Mouse (Mus musculus): ENCODE measurements around the gene Atoh7. TPM values are rescaled to one million over a fixed set of nuclear protein-coding genes. Genes with fewer than 3 reads are reported as not detected.
A peak's percentile ranks its signal among the peaks of the same experiment; 100 is the strongest.
"Not testable (repeated sequence)": the region's sequence is repeated elsewhere in the genome, so short reads cannot be mapped to it uniquely, and the experiment has no call there.

Atoh7 gene
- not detected for total RNA-seq (2021)
- long read RNA-seq, experiment 1, result 0 reads
- long read RNA-seq, experiment 2, result 0 reads

DNA sequence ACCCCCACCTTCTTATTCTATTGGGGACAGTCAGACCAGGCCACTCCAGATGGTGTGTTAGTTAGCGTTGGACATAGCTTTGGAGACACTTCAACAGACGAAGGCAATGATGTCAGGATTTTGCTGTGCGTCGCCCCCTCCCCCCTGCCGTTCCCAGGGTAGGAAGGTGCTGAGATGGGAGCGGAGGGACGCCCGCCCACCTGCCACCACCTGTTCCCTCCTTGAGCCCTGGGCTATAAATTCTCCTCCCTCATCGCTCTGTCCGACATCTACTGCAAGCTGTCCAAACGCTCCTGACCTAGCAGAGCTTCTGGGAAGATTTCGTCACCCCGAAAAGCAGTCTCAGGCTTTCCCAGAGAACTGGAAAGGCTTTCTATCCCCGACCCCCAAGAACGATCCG is at the start of gene Atoh7:
Gene Atoh7 (plus strand): TSS at position 131 of the 400 bp plus-strand sequence.
- no peak for DNase-seq (ENCODE audit: low spot score in 2 of 2)

DNA sequence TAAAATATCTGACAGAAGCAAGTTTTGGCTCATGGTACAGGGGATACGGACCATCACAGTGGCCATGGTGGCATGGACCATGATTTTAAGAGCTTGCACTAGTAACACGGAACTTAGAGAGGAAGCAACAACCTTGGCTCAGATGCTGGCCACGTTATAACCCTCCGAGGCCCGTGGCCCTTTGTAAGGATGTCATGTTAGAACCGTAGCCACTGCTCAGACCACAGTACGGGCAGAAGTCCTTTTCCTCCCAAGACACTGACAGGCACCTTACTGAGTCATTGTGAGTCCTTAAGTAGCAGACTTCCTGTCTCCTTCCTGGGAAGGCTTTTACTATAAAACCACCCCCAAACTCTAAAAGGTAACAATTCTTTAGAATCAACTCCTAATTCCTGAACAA is 48.2 kb upstream of the Atoh7 start:
- DNase-seq (ENCODE audit: low spot score in 2 of 2), result no peak

DNA sequence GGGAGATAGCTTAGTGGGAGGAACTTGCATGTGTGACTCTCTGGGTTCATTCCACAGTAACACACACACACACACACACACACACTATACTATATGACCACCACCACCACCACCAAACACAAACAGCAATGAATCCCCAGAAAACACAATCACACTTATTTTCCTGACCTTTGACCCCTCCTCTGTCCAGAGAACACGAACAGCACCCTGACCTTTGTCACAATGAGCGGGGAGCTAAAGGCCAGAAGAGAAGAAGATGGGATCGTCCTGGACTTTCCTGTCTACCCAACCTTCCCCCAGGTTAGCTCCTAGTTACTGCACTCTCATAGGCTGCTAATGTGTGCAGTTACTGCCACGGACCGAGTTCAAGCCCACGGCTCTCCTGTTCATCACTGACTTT is 47.4 kb upstream of the Atoh7 start:
- no peak for DNase-seq (ENCODE audit: low spot score in 2 of 2)

DNA sequence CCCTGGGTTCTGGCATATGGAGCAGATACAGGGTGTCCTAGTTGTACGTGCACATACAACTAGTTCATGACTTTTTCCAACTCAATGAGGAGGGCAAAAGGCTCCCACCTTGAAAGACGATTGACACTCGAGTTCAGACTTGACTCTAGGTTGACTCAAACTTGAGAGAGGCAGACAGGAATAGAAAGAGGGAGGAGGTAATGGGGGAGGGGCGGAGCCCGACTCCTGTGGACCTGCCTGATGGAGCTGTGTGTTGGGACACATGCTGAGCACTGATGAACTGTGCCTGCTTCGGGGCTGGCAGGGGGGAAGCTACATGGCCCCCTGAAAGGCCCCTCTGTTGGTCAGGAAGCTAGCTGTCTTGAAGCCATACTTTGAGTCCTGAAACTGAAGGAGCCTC is 46.4 kb upstream of the Atoh7 start:
- no peak for DNase-seq (ENCODE audit: low spot score in 2 of 2)

DNA sequence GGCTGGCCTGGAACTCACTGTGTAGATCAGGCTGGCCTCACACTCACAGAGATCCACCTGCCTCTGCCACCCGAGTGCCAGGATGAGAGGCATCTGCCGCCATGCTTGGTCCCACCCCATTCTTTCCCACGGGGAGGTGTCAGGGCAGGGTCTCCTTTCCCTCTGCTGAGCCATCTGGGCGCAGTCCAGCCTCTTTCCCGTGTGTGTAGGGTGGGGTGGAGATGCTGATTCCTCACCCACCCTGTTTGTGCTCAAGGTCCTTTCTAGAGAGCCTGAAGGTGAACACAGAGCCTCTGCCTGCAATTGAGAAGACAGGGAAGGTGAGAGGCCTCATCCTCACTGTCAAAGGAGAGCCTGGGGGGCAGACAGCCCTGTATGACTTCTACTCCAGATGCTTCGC is 45.4 kb upstream of the Atoh7 start:
- DNase-seq (ENCODE audit: low spot score in 2 of 2), result not testable (repeated sequence)

DNA sequence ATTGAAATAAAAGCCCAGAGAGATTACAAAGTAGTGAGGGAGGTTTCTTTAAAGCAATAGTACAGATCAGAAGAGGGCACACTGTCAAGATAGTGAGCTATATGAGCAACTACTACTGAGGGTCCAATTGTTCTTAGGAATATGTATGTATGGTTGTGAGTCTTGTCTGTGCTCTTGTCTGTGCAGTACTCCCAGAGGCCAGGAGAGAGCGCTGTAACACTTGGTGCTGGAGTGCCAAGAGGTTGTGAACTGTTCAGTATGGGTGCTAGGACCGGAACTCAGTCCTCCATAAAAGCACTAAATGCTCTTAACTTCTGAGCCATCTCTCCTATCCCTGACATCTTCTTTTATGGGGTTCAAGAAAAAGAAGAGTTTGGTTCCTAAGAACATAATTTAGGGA is 44.9 kb upstream of the Atoh7 start:
- DNase-seq (ENCODE audit: low spot score in 2 of 2), result no peak

DNA sequence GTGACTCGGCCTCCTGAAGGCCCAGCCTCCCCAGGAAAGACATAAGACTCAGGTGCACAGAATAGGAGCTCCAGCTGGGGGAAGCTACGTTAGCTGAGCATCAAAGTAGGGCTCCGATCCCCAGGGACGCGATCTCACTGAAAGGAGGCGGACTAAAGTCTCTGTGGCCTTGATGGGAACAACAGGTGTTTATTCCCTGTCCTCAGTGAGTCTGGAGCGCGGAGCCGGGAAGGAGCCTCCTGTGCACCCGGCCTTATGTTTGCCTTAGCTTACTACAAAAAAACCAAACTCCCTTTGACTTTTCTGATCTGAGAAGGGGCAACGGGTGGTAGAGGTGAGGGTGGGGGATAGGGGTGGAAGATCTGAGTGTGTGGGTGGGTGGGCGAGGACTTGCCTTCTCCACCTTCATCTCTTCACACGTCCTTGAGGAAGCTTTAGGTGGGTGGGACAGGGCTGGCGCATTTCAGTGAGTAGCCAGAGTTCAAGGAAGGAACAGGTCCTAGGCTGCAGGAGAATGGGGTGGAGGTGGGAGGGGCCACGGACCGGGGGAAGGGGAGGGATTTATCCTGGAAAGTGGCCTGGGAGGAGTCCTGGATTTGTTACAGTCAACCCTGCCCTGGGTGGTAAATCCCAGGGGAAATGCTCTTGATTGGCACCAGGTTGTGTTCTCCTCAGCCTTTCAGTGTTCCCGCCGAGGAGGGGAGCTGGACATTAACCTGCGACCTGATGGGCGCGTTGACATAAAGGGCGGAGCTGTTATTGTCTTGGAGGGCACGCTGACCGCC is 42.3 kb upstream of the Atoh7 start:
- peak in 1 of 2 experiments; percentile 36 for DNase-seq (ENCODE audit: low spot score in 2 of 2)

DNA sequence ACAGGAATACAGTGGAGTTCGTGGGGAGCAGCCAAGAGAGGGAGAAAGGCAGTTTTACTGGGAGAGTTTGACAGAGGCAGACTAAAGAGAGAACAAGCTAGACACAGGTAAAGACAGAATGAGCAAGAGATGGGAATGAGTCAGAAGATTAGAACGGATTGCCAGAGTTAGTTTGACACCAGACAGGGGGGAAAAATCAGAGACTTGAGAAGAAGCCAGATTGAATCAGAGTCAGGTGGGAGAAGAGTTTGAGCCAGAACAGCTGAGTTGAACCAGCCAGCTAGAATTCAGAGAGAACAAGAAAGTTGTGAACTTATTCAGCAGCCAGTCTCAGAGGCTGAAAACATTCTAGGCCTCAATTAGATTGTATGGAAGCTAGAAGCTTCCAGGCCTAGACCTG is 39.6 kb upstream of the Atoh7 start, which contains the start of gene Pbld1:
Gene Pbld1 (plus strand): TSS at position 301 of the 400 bp plus-strand sequence.
- DNase-seq (ENCODE audit: low spot score in 2 of 2), result no peak

DNA sequence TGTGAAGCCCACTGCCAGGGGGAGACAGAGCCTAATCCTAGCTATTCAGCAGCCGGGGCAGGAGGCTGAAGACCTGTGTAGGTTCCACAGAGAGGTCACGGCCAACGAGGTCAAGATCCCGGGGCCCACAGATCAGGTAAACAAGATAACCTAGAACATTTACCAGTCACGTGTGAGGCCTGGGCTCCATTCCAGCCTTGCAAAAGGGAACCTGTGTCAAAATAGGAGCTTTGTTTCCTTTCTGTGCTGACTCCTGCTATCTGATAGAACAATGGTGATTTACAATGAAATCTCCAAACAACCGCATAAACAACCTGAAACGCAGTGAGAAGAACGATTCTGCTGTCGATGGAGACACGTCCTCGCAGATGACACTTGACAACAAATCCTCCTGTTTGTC is 39.0 kb upstream of the Atoh7 start:
- DNase-seq (ENCODE audit: low spot score in 2 of 2), result no peak

DNA sequence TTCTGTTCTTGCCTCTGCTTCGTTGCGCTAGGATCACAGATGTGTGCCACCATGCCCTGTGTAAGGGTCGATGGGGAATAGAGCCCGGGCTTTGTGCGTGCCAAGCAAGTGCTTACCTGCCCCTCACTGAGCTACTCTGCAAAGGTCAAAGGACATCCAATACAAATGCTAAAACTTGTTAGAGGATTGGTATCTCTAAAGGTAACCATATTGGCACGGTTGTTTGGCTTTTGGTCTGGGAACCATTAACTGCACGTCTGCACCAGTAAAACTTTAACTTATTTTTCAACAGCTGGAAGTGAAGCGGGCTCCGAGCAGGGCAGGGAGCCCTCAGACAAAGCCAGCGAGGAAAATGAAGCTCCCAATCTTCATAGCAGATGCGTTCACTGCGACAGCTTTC is 38.2 kb upstream of the Atoh7 start:
- DNase-seq (ENCODE audit: low spot score in 2 of 2), result no peak

DNA sequence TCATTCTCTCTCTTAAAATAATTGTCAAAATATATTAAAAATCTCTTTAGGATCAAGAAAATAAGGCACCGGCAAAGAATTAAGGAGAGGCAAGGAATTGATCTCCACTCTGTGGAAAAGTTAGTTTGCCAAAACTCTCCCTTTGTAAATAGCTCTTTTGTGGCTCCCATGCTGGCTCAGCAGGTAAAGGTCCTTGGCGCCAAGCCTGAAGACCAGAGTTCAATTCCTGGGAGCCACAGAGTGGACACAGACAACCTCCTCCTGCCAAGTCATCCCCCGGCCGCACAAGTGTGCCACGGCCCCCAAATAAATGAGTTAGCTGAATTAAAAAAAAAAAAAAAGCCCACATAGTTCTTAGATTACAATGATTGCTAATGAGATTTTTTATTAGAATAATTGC is 36.8 kb upstream of the Atoh7 start:
- no peak for DNase-seq (ENCODE audit: low spot score in 2 of 2)

DNA sequence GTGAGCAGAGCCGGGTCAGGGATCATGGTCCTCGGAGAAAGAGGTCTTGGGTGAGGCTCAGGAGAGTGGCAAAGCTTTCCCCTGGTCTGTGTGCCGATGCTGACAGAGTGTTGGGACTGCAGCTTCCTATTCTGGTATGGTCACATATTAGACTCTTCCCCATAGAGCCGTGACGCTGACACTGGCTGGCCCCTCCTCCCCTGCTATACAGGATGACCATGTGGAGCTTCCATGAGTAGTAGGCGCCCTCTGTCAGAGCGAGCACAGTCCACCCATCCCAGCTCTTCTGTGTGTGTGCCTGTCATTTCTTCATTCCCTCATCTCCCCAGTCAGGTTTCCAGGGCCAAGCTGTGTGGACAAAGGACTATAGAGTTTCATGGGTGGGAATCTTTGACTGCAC is 36.1 kb upstream of the Atoh7 start:
- DNase-seq (ENCODE audit: low spot score in 2 of 2), result no peak

DNA sequence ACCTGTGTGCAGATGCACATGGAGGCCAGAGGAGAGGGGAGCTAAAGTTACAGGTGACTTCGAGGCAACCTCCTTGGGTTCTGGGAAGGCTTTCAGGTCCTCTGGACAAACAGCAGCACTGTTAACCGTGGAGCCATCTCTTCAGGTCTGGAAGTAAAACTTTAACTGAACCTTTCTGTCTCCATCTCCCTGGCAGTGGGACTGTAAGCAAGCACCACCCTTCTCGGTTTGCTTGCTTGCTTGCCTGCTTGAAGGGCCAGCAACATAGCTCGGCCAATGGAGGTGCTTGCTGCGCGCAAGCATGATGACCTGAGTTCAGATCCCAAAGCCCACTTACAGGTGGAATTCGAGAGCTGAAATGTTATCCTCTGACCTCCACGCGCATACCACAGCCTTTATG is 34.9 kb upstream of the Atoh7 start:
- DNase-seq (ENCODE audit: low spot score in 2 of 2), result no peak

DNA sequence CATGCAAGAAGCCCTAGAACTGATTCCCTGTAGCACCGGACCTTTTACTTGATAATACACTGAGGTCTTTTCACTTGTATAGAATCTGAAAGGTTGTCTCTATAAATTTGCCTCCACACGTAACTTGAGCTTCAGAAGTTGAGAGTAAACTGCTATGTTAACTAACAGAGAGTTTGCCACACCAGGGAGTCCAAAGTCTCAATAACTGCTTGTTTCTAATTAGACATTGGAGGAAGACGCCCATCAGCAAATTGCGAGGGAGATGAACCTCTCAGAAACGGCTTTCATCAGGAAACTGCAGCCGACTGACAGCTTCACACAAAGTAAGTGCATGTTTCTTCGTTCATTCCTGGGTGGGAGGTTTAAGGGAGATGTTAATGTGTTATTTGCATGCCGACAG is 33.9 kb upstream of the Atoh7 start:
- DNase-seq (ENCODE audit: low spot score in 2 of 2), result no peak

DNA sequence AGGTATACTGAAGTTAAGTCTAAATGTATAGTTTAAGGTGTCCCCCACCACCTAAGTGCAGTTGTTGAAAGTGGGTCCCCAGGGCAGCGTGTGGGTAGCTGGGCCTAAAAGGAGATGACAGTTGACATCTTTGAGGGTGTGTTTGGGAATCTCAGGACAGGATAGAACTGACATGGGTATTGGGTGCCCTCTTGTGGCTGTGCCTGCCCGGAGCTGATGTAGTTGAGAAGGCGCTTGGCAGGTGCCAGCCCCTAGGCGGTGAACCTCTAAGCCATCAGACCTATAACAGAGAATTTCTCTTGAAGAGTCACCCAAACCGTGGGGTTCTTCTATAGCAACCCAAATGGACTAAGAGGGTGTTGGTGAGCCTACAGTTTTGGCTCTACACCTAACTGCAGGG is 33.5 kb upstream of the Atoh7 start:
- peak; percentile 72 to 77 for DNase-seq (ENCODE audit: low spot score in 2 of 2)

DNA sequence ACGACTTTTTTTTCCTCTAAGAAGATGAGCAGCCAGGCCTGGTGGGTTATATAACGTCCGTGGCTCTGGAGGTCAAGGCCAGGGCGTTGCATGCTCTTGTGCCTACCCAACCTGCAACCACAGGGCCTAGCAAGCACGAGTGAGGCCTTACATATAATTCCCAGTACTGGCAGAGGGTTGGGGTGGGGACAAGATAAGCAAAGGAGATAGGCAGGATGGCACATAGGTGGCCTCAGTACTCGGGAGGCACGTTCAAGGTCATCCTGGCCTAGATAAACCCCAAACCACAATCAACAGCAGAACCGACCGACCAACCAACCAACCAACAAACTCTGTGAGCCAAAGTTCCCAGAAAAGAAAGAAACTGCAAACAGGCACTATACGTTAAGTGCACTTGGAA is 13.1 kb upstream of the Atoh7 start:
- DNase-seq (ENCODE audit: low spot score in 2 of 2), result no peak

DNA sequence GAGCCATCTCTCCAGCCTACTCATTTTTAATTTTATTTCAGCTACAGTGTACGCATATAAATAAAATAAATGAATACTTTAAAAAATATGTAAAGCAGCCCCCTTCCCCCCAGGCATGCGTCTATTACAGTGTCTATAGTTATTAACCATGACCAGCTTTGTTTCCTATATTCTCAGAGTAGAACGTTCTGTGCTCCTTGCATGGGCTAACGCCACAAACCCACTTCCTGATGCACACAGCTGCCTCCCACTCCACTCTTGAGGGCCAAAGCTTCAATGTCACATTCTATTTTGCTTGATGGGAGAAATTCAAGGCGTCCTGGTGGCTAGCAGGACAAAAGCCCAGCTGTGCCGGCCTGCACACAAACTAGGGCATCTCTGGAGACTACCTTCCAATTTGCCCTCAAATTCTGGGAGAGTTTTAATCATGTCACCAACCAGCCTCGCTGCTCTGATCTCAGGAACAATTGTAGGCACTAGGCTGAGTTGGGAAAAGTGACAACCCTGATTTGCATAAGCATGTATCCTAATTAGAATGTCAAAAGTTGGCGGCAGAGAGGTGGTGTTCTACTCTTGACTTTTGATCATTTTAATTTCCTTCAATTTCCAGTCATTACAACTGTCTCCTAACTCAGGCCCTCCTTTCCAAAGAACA is 10.2 kb upstream of the Atoh7 start:
- no peak for DNase-seq (ENCODE audit: low spot score in 2 of 2)

DNA sequence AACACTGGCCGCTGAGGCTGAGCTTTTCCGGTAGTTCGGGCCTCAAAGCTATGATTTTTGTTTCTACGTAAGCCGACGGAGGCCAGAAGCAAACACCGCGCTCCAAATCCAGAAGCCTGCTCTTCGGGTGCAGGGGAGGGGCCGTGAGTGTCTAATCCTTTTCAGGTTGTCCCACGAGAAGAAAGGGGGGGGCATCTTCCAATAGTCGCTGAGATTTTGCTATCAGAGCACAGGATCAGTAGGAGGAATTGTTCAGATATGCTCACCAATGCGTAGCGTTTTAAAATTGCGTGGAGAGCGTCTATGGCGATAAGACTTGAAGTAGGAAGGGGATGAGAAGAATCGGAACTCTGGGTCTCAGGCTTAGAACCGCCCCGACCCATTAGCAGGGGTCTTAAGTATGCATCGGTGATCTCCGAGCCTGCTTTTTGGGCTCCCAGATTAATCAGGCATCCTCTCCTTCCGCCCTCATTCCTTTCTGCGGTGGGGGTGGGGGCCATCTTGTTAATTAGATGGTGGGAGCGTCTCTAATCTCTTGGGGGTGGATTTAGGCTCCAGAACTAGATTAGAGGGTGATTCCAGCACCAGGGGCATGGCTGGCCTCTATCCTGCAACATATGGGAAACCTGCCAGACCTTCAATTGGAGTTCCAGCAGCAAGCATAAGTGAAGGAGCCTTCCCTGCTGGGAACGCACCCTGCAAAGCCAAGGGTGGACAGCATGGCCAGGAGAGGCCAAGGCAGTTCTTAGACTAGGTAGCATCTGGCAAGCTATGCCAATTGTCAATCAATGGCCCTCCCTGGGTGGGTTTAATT is 9.5 kb upstream of the Atoh7 start:
- DNase-seq (ENCODE audit: low spot score in 2 of 2), result no peak

DNA sequence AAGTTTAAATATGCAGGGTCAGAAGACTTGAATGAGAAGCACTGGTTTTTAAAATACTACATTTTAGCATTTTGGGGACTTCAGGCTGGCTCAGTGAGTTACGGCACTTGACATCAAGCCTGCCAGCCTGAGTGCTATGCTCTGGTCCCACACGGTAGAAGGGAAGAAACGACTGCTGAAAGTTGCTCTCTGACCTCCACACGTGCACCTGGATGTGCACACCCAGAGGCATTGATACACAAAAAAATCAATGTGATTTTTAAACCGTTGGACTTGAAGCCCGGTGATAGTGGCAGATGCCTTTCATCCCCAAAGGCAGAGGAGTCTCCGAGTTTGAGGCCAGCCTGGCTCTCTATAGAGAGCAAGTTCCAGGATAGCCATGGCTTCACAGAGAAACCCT is 7.5 kb upstream of the Atoh7 start:
- no peak for DNase-seq (ENCODE audit: low spot score in 2 of 2)

DNA sequence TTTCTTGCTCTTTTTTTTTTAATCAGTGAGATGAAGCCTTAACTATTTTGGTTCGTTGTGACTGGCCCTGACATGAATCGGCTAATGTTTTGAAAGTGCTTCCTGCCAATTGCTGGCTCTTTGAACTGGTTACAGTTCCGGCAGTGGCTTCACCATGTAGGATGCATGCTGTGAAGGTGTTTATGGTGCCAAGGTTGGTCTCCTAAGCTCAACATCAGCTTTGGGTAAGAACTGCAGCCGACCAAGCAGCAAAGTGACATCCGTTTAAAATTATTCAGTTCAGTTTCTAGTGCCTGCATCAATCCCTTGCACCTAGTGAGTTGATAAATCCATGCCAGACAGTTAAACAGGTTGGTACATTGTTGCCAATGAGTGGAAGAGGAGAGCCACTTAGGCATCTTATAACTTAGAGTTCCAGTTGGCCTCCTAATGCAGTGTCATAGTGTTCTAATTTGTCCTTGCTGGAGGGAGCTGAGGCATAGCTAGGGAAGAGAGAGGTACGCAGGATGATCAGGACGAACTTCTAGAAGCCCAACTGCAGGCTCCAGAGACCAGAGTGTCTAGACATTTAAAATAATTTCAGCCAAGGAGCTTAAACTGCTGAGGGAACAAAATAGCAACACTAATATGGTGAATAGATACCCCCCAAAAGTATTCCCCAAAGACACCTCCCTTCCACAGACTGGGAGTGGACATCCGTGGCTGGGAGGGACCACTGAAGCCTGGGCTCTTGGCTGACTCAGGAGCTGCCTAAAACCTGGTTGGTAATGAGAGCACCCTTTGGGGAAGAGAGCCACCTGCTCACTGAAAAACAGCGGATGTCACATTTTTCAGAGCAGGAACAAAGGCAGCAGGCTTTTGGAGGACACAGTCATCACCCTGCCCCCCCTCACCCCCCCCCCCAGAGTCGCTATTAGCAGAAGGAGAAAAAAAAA is 6.6 kb upstream of the Atoh7 start:
- DNase-seq (ENCODE audit: low spot score in 2 of 2), result no peak

DNA sequence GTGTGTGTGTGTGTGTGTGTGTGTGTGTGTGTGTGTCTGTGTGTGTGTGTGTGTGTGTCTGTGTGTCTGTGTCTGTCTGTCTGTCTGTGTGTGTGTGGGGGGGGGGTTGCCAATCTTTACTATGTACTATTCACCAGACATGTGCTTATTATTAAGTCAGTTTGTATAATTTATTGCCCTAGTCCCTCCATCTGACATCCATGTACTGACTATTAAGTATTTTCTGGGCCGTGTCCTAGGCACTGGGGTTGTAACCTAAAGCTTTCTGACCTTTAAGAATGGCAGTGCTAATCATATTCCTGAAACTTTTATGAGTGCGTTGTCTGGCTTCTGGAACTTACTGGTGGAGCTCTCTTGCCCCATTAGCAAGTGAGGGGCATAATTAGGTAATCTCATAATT is 2.7 kb upstream of the Atoh7 start:
- no peak for DNase-seq (ENCODE audit: low spot score in 2 of 2)

All from adrenal gland, adult 18-20 months (tissue).